Mouse (Mus musculus): Measurements from ENCODE around the gene Ctcf. TPM values are rescaled to one million over a fixed set of nuclear protein-coding genes. Genes with fewer than 3 reads are reported as not detected.
A peak's percentile ranks its signal among the peaks of the same experiment; 100 is the strongest.

Gene Ctcf
- polyA plus RNA-seq, 1 experiment from 2014 or later, result 80.9 TPM

GRCm38 (mm10) chr8:105621841-105622240 is 14.5 kb upstream of the Ctcf start:
- Histone ChIP-seq H3K9me3 (ENCODE audit: control insufficient read depth, low read length) (no peaks in the 10 kb centered on the region), H3K4me1 (ENCODE audit: control insufficient read depth, insufficient read depth, low read length) (peaks cover 6% of the 10 kb centered on the region; the same call in 1 of the 2 replicates), H3K4me3 (ENCODE audit: low read depth, low read length) (no peak overlapping the region), H3K9ac (ENCODE audit: low read depth, low read length) (no peak overlapping the region), H3K4me2 (ENCODE audit: low read depth, low read length) (no peak overlapping the region), H3K27me3 (replicated peaks; ENCODE audit: control insufficient read depth, insufficient read depth, low read length) (no peaks in the 10 kb centered on the region), H3K27ac (replicated peaks; ENCODE audit: low read depth, low read length) (peak overlapping the region; percentile 61), H3K36me3 (ENCODE audit: control insufficient read depth, insufficient read depth, low read length) (peaks cover 68% of the 10 kb centered on the region)
- WGBS, result 88% methylated on average over 4 of the region's 4 CpGs
- no peak for ATAC-seq (ENCODE audit: low read depth)
- no peak for DNase-seq (ENCODE audit: low spot score)

GRCm38 (mm10) chr8:105622421-105622920 is 13.9 kb upstream of the Ctcf start:
- H3K9ac ChIP-seq (ENCODE audit: low read depth, low read length), result 0 out of 2 replicates have a peak overlapping the region, but pooled peaks have one; percentile 14
- H3K4me3 ChIP-seq (ENCODE audit: low read depth, low read length), result no peak overlapping the region
- no peak overlapping the region for H3K4me2 ChIP-seq (ENCODE audit: low read depth, low read length)
- H3K4me1 ChIP-seq (ENCODE audit: control insufficient read depth, insufficient read depth, low read length), result peaks cover 6% of the 10 kb centered on the region; the same call in 1 of the 2 replicates
- no peaks in the 10 kb centered on the region for H3K9me3 ChIP-seq (ENCODE audit: control insufficient read depth, low read length)
- DNase-seq (ENCODE audit: low spot score) (peak; percentile 93), ATAC-seq (ENCODE audit: low read depth) (peak; percentile 91)
- H3K27ac ChIP-seq (replicated peaks; ENCODE audit: low read depth, low read length), result peak overlapping the region; percentile 61; the same call in 1 of the 2 replicates
- 1% methylated on average over 8 of the region's 8 CpGs for WGBS
- H3K27me3 ChIP-seq (replicated peaks; ENCODE audit: control insufficient read depth, insufficient read depth, low read length), result no peaks in the 10 kb centered on the region
- H3K36me3 ChIP-seq (ENCODE audit: control insufficient read depth, insufficient read depth, low read length), result peaks cover 62% of the 10 kb centered on the region

GRCm38 (mm10) chr8:105623118-105623517 is 13.2 kb upstream of the Ctcf start:
- H3K9me3 ChIP-seq (ENCODE audit: control insufficient read depth, low read length), result no peaks in the 10 kb centered on the region
- H3K27ac ChIP-seq (replicated peaks; ENCODE audit: low read depth, low read length), result peak overlapping the region; percentile 2; the same call in 1 of the 2 replicates
- 23% methylated on average over 5 of the region's 5 CpGs for WGBS
- DNase-seq (ENCODE audit: low spot score) (peak; percentile 47), ATAC-seq (ENCODE audit: low read depth) (peak; percentile 17; the same call in 1 of the 2 replicates)
- H3K27me3 ChIP-seq (replicated peaks; ENCODE audit: control insufficient read depth, insufficient read depth, low read length), result no peaks in the 10 kb centered on the region
- H3K36me3 ChIP-seq (ENCODE audit: control insufficient read depth, insufficient read depth, low read length), result peaks cover 56% of the 10 kb centered on the region
- no peak overlapping the region for H3K4me3 ChIP-seq (ENCODE audit: low read depth, low read length)
- peaks cover 6% of the 10 kb centered on the region; the same call in 1 of the 2 replicates for H3K4me1 ChIP-seq (ENCODE audit: control insufficient read depth, insufficient read depth, low read length)
- H3K4me2 ChIP-seq (ENCODE audit: low read depth, low read length), result no peak overlapping the region
- H3K9ac ChIP-seq (ENCODE audit: low read depth, low read length), result no peak overlapping the region

GRCm38 (mm10) chr8:105623679-105624245 is 12.6 kb upstream of the Ctcf start:
- Histone ChIP-seq H3K4me3 (ENCODE audit: low read depth, low read length) (no peak overlapping the region), H3K4me2 (ENCODE audit: low read depth, low read length) (no peak overlapping the region), H3K9me3 (ENCODE audit: control insufficient read depth, low read length) (no peaks in the 10 kb centered on the region), H3K27me3 (replicated peaks; ENCODE audit: control insufficient read depth, insufficient read depth, low read length) (no peaks in the 10 kb centered on the region), H3K27ac (replicated peaks; ENCODE audit: low read depth, low read length) (0 out of 2 replicates have a peak overlapping the region, but pooled peaks have one; percentile 48), H3K4me1 (ENCODE audit: control insufficient read depth, insufficient read depth, low read length) (peaks cover 6% of the 10 kb centered on the region; the same call in 1 of the 2 replicates), H3K9ac (ENCODE audit: low read depth, low read length) (no peak overlapping the region), H3K36me3 (ENCODE audit: control insufficient read depth, insufficient read depth, low read length) (peaks cover 49% of the 10 kb centered on the region)
- whole genome bisulfite sequencing, result 48% methylated on average over 7 of the region's 7 CpGs
- ATAC-seq (ENCODE audit: low read depth) (no peak), DNase-seq (ENCODE audit: low spot score) (no peak)

- Histone ChIP-seq H3K27me3 (replicated peaks; ENCODE audit: control insufficient read depth, insufficient read depth, low read length) (no peaks in the 10 kb centered on the region), H3K4me3 (ENCODE audit: low read depth, low read length) (no peak overlapping the region), H3K27ac (replicated peaks; ENCODE audit: low read depth, low read length) (peak overlapping the region; percentile 48; the same call in 1 of the 2 replicates), H3K4me2 (ENCODE audit: low read depth, low read length) (no peak overlapping the region), H3K9ac (ENCODE audit: low read depth, low read length) (no peak overlapping the region), H3K4me1 (ENCODE audit: control insufficient read depth, insufficient read depth, low read length) (peaks cover 6% of the 10 kb centered on the region; the same call in 1 of the 2 replicates), H3K36me3 (ENCODE audit: control insufficient read depth, insufficient read depth, low read length) (peaks cover 43% of the 10 kb centered on the region), H3K9me3 (ENCODE audit: control insufficient read depth, low read length) (no peaks in the 10 kb centered on the region)
- ATAC-seq (ENCODE audit: low read depth) (no peak), DNase-seq (ENCODE audit: low spot score) (no peak)
- WGBS, result 54% methylated on average over 3 of the region's 3 CpGs
These were observed 12.0 kb upstream of the Ctcf start for GRCm38 (mm10) chr8:105624401-105624800.

- 19% methylated on average over 1 of the region's 1 CpGs for WGBS
- Histone ChIP-seq H3K4me3 (ENCODE audit: low read depth, low read length) (no peak overlapping the region), H3K27me3 (replicated peaks; ENCODE audit: control insufficient read depth, insufficient read depth, low read length) (no peaks in the 10 kb centered on the region), H3K4me2 (ENCODE audit: low read depth, low read length) (no peak overlapping the region), H3K9ac (ENCODE audit: low read depth, low read length) (no peak overlapping the region), H3K27ac (replicated peaks; ENCODE audit: low read depth, low read length) (peak overlapping the region; percentile 48; the same call in 1 of the 2 replicates), H3K36me3 (ENCODE audit: control insufficient read depth, insufficient read depth, low read length) (peaks cover 38% of the 10 kb centered on the region), H3K4me1 (ENCODE audit: control insufficient read depth, insufficient read depth, low read length) (peaks cover 6% of the 10 kb centered on the region; the same call in 1 of the 2 replicates), H3K9me3 (ENCODE audit: control insufficient read depth, low read length) (no peaks in the 10 kb centered on the region)
- peak; percentile 32 for DNase-seq (ENCODE audit: low spot score)
- ATAC-seq (ENCODE audit: low read depth), result no peak
These were observed 11.5 kb upstream of the Ctcf start for GRCm38 (mm10) chr8:105624831-105625230.

GRCm38 (mm10) chr8:105626086-105626485 is 10.3 kb upstream of the Ctcf start:
- no peaks in the 10 kb centered on the region for H3K27me3 ChIP-seq (replicated peaks; ENCODE audit: control insufficient read depth, insufficient read depth, low read length)
- H3K4me1 ChIP-seq (ENCODE audit: control insufficient read depth, insufficient read depth, low read length), result peaks cover 6% of the 10 kb centered on the region; the same call in 1 of the 2 replicates
- no peak overlapping the region for H3K4me3 ChIP-seq (ENCODE audit: low read depth, low read length)
- no peak overlapping the region for H3K27ac ChIP-seq (replicated peaks; ENCODE audit: low read depth, low read length)
- DNase-seq (ENCODE audit: low spot score) (no peak), ATAC-seq (ENCODE audit: low read depth) (no peak)
- H3K9me3 ChIP-seq (ENCODE audit: control insufficient read depth, low read length), result no peaks in the 10 kb centered on the region
- 75% methylated on average over 1 of the region's 1 CpGs for WGBS
- peaks cover 26% of the 10 kb centered on the region for H3K36me3 ChIP-seq (ENCODE audit: control insufficient read depth, insufficient read depth, low read length)
- H3K4me2 ChIP-seq (ENCODE audit: low read depth, low read length), result no peak overlapping the region
- no peak overlapping the region for H3K9ac ChIP-seq (ENCODE audit: low read depth, low read length)

GRCm38 (mm10) chr8:105629337-105629736 is 7.0 kb upstream of the Ctcf start:
- H3K4me1 ChIP-seq (ENCODE audit: control insufficient read depth, insufficient read depth, low read length), result no peaks in the 10 kb centered on the region
- no peaks in the 10 kb centered on the region for H3K36me3 ChIP-seq (ENCODE audit: control insufficient read depth, insufficient read depth, low read length)
- no peaks in the 10 kb centered on the region for H3K27me3 ChIP-seq (replicated peaks; ENCODE audit: control insufficient read depth, insufficient read depth, low read length)
- H3K9ac ChIP-seq (ENCODE audit: low read depth, low read length), result no peak overlapping the region
- no peak overlapping the region for H3K4me2 ChIP-seq (ENCODE audit: low read depth, low read length)
- ATAC-seq (ENCODE audit: low read depth) (no peak), DNase-seq (ENCODE audit: low spot score) (no peak)
- no peak overlapping the region for H3K27ac ChIP-seq (replicated peaks; ENCODE audit: low read depth, low read length)
- WGBS, result 90% methylated on average over 4 of the region's 4 CpGs
- H3K9me3 ChIP-seq (ENCODE audit: control insufficient read depth, low read length), result no peaks in the 10 kb centered on the region
- H3K4me3 ChIP-seq (ENCODE audit: low read depth, low read length), result no peak overlapping the region
